Mouse (Mus musculus) liver, embryonic 14.5 days (tissue): ENCODE results near the gene D5Ertd579e.

Source experiments
- CTCF ChIP-seq: IDR thresholded peaks from 2 replicates; pipeline ENCODE4 v1.5.1; 2016; ENCODE audit warnings: antibody characterized with exemption, low read depth, control low read depth
- EP300 ChIP-seq: IDR thresholded peaks from 2 replicates; pipeline ENCODE4 v1.6.1; 2016; ENCODE audit warnings: antibody characterized with exemption, low read depth

DNA sequence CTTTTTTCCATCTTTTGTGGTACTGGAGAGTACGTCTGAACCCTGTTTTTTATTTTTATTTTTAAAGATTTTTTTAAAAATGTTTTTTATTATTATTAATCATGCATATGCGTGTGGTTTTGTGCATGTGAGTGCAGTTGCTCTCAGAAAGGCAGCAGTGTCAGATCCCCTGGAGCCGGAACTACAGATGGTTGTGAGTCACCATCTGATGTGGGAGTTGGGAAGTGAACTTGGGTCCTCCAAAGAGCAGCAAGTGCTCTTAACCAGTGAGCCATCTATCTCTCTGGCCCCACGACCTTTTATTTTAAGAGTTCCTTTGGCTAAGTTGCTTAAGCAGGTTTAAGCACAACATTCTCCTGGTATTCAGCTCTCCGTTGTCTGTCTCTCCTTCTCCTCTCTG is 99.6 kb downstream of the D5Ertd579e start:
- TF ChIP-seq EP300 (no peak), CTCF (no peak)
